Mouse (Mus musculus) liver, embryonic 16.5 days (tissue): ENCODE measurements around the gene Pan3. TPM values are rescaled to one million over a fixed set of nuclear protein-coding genes. Genes with fewer than 3 reads are reported as not detected.

Experiments used
- ATAC-seq: fragments of 200-750 bp; cut with Nextera tagmentation; 2 replicates; pipeline ENCODE4 v1.8.0; 2017; ENCODE audit warnings: low read depth, mild to moderate bottlenecking, moderate number of reproducible peaks, moderate library complexity
- H3K27ac ChIP-seq: fragments of 300-500 bp; sonication (generic); 2 replicates; pipeline ENCODE4 v1.5.1; 2014; ENCODE audit warnings: mild to moderate bottlenecking, low read length
- H3K27me3 ChIP-seq: fragments of 300-500 bp; sonication (generic); 2 replicates; pipeline ENCODE4 v1.6.1; 2014; ENCODE audit warnings: low read depth, low read length, mixed read lengths; ENCODE audit not compliant: control insufficient read depth, insufficient read depth
- H3K36me3 ChIP-seq: fragments of 300-500 bp; sonication (generic); 2 replicates; pipeline ENCODE4 v1.6.1; 2014; ENCODE audit warnings: mild to moderate bottlenecking; ENCODE audit not compliant: control insufficient read depth, insufficient read depth
- H3K4me1 ChIP-seq: fragments of 300-500 bp; sonication (generic); 2 replicates; pipeline ENCODE4 v1.6.1; 2014; ENCODE audit warnings: low read depth, low read length, mixed read lengths; ENCODE audit not compliant: control insufficient read depth
- H3K4me2 ChIP-seq: fragments of 300-500 bp; sonication (generic); 2 replicates; pipeline ENCODE4 v1.6.1; 2014; ENCODE audit warnings: low read depth, low read length, mixed read lengths
- H3K4me3 ChIP-seq: fragments of 300-500 bp; sonication (generic); 2 replicates; pipeline ENCODE4 v1.5.1; 2014; ENCODE audit warnings: low read depth, mild to moderate bottlenecking, low read length
- H3K9ac ChIP-seq: fragments of 300-500 bp; sonication (generic); 2 replicates; pipeline ENCODE4 v1.6.1; 2014; ENCODE audit warnings: low read depth, low read length
- H3K9me3 ChIP-seq: fragments of 300-500 bp; sonication (generic); replicated peaks from 2 replicates; pipeline ENCODE4 v1.6.1; 2016; ENCODE audit warnings: low read length; ENCODE audit not compliant: control insufficient read depth
- WGBS: fragments of 180-500 bp; shearing (Covaris S2); extraction: QIAGEN DNeasy Blood & Tissue Kit; methylation state at CpG from one replicate; pipeline ENCODE4 v1.1.7; 2014; ENCODE audit not compliant: insufficient replicate concordance; 5-methylcytosine and 5-hydroxymethylcytosine counted together
- polyA plus RNA-seq: library from polyadenylated mRNA; unstranded; fragments of >200 nt; fragmentation: Nextera tagmentation; extraction: Ambion mirVana; gene quantifications from 2 replicates; pipeline ENCODE4 v1.2.1, GENCODE M21; 2015

Pan3 gene
- polyA plus RNA-seq, 1 experiment from 2014 or later: 32.0 TPM

- Histone ChIP-seq H3K4me3 (no peak overlapping the region), H3K27ac (no peak overlapping the region), H3K27me3 (no peaks in the 10 kb centered on the region), H3K9ac (no peak overlapping the region), H3K9me3 (no peaks in the 10 kb centered on the region), H3K4me2 (no peak overlapping the region), H3K36me3 (no peaks in the 10 kb centered on the region; the same call in none of the 2 replicates), H3K4me1 (peaks cover 31% of the 10 kb centered on the region)
- 81% methylated on average over 4 of the region's 4 CpGs for WGBS
- no peak for ATAC-seq
These were observed 67.0 kb downstream of the Pan3 start for GRCm38 (mm10) chr5:147496921-147497320.

- no peak overlapping the region for H3K27ac ChIP-seq
- no peak overlapping the region for H3K9ac ChIP-seq
- no peaks in the 10 kb centered on the region for H3K27me3 ChIP-seq
- peaks cover 26% of the 10 kb centered on the region for H3K4me1 ChIP-seq
- H3K4me3 ChIP-seq: no peak overlapping the region
- WGBS: 45% methylated on average over 3 of the region's 3 CpGs
- ATAC-seq: no peak
- no peaks in the 10 kb centered on the region; the same call in none of the 2 replicates for H3K36me3 ChIP-seq
- no peak overlapping the region for H3K4me2 ChIP-seq
- no peaks in the 10 kb centered on the region for H3K9me3 ChIP-seq
These were observed 67.8 kb downstream of the Pan3 start for GRCm38 (mm10) chr5:147497714-147498113.

- Histone ChIP-seq H3K27ac (no peak overlapping the region), H3K9me3 (no peaks in the 10 kb centered on the region), H3K4me2 (no peak overlapping the region), H3K4me3 (no peak overlapping the region), H3K36me3 (no peaks in the 10 kb centered on the region; the same call in none of the 2 replicates), H3K4me1 (no peaks in the 10 kb centered on the region; the same call in 1 of the 2 replicates), H3K27me3 (no peaks in the 10 kb centered on the region), H3K9ac (no peak overlapping the region)
- 73% methylated on average over 2 of the region's 2 CpGs for WGBS
- ATAC-seq: no peak
These were observed 71.6 kb downstream of the Pan3 start for GRCm38 (mm10) chr5:147501456-147501998.

GRCm38 (mm10) chr5:147502921-147503320, 73.0 kb downstream of the Pan3 start:
- H3K4me1 ChIP-seq: no peaks in the 10 kb centered on the region; the same call in 1 of the 2 replicates
- no peak overlapping the region for H3K27ac ChIP-seq
- H3K36me3 ChIP-seq: no peaks in the 10 kb centered on the region; the same call in none of the 2 replicates
- 78% methylated on average over 2 of the region's 2 CpGs for WGBS
- ATAC-seq: no peak
- H3K4me2 ChIP-seq: no peak overlapping the region
- no peaks in the 10 kb centered on the region for H3K27me3 ChIP-seq
- no peaks in the 10 kb centered on the region for H3K9me3 ChIP-seq
- H3K9ac ChIP-seq: no peak overlapping the region
- H3K4me3 ChIP-seq: no peak overlapping the region

GRCm38 (mm10) chr5:147511350-147511749, 81.4 kb downstream of the Pan3 start:
- ATAC-seq: no peak
- H3K4me2 ChIP-seq: no peak overlapping the region
- no peak overlapping the region for H3K4me3 ChIP-seq

DNA sequence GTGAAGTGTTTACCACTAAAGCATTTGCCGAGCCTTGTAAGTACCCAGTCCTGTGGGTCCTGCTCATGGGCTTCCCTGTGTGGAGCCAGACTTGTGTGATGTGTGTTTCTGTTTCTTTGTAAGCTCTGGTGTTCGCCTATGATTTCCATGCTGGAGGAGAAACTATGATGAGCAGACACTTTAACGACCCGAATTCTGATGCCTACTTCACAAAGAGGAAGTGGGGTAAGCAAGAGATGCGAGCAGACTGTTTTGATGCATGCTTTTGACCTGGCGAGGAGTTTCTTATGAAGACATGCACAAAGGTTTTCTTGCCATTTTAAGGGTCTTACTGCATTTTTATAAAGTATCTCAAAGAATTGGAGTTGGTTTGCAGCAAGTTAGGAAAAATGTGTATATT, 97.0 kb downstream of the Pan3 start:
- ATAC-seq: no peak
- no peaks in the 10 kb centered on the region for H3K9me3 ChIP-seq
- WGBS: 44% methylated on average over 6 of the region's 6 CpGs
- H3K27me3 ChIP-seq: no peaks in the 10 kb centered on the region
- H3K4me3 ChIP-seq: no peak overlapping the region
- H3K36me3 ChIP-seq: peaks cover 30% of the 10 kb centered on the region
- H3K4me2 ChIP-seq: no peak overlapping the region
- no peak overlapping the region for H3K9ac ChIP-seq
- no peaks in the 10 kb centered on the region for H3K4me1 ChIP-seq
- no peak overlapping the region for H3K27ac ChIP-seq

More at GRCm38 (mm10) chr5:147511350-147511749, 81.4 kb downstream of the Pan3 start:
- H3K27ac ChIP-seq: no peak overlapping the region
- no peaks in the 10 kb centered on the region; the same call in 1 of the 2 replicates for H3K4me1 ChIP-seq
- H3K9ac ChIP-seq: no peak overlapping the region
- no peaks in the 10 kb centered on the region for H3K9me3 ChIP-seq
- WGBS: 85% methylated on average over 9 of the region's 9 CpGs
- no peaks in the 10 kb centered on the region for H3K27me3 ChIP-seq
- no peaks in the 10 kb centered on the region for H3K36me3 ChIP-seq

GRCm38 (mm10) chr5:147527788-147528187, 97.8 kb downstream of the Pan3 start:
- Histone ChIP-seq H3K9me3 (no peaks in the 10 kb centered on the region), H3K27ac (no peak overlapping the region), H3K4me1 (no peaks in the 10 kb centered on the region), H3K4me3 (no peak overlapping the region), H3K27me3 (no peaks in the 10 kb centered on the region), H3K36me3 (peaks cover 28% of the 10 kb centered on the region), H3K9ac (no peak overlapping the region), H3K4me2 (no peak overlapping the region)
- ATAC-seq: no peak
- 37% methylated on average over 3 of the region's 3 CpGs for WGBS

DNA sequence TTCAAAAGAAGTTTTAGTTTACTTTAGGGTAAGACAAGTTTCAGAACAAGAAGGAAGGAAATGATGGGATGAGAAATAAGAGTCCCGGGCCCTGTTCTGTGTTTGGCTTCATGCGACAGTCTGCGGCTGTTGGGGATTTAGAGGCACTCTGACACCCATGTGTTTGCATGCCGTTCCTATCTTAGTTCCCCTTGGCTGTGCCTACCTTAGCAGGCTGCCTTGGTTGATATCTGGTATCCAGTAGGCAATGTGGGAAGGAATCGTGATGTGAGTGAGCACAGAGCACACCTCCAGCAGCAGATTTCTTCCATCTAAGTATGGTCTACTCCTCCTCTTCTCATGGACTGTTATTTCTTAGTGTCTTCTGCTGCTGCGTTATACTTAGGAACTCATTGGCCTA, 102.1 kb downstream of the Pan3 start:
- H3K9ac ChIP-seq: no peak overlapping the region
- no peak for ATAC-seq
- H3K9me3 ChIP-seq: no peaks in the 10 kb centered on the region
- H3K4me2 ChIP-seq: no peak overlapping the region
- no peak overlapping the region for H3K27ac ChIP-seq
- no peaks in the 10 kb centered on the region for H3K4me1 ChIP-seq
- H3K36me3 ChIP-seq: peaks cover 17% of the 10 kb centered on the region
- H3K4me3 ChIP-seq: no peak overlapping the region
- no peaks in the 10 kb centered on the region for H3K27me3 ChIP-seq
- 84% methylated on average over 6 of the region's 6 CpGs for WGBS

GRCm38 (mm10) chr5:147539409-147539808, 109.4 kb downstream of the Pan3 start:
- Histone ChIP-seq H3K9ac (no peak overlapping the region), H3K4me3 (no peak overlapping the region), H3K36me3 (peaks cover 25% of the 10 kb centered on the region), H3K4me2 (no peak overlapping the region), H3K27me3 (no peaks in the 10 kb centered on the region), H3K9me3 (no peaks in the 10 kb centered on the region), H3K4me1 (no peaks in the 10 kb centered on the region), H3K27ac (no peak overlapping the region)
- no peak for ATAC-seq
- 87% methylated on average over 4 of the region's 4 CpGs for WGBS
